Mouse (Mus musculus): Measurements from ENCODE around the gene Zbtb20.
"Not testable (repeated sequence)": the region's sequence is repeated elsewhere in the genome, so short reads cannot be mapped to it uniquely, and the experiment has no call there.

Zbtb20 gene

GRCm38 (mm10) chr16:42910716-42911115 is 35.0 kb downstream of the Zbtb20 start:
- DNase-seq (ENCODE audit: low spot score), result no peak

DNA sequence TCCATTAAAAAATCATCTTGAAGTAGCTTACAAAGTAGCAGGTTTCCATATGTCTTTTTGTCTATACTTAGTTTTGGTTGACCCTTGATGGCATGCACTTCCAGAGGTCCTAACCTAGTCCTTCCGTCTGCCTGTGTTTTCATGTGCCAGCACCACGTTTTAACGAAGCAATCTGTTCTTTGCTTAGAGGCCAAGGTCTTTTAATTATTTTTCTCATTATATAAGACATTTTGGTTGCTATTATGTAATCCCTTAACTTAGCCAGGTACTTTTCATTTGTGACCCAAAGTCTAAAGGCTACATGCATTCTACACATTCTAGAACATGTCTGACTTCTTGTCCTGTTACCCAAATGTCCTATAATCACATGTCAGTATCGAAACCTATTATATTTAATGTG is 35.6 kb downstream of the Zbtb20 start:
- DNase-seq (ENCODE audit: low spot score), result no peak

- no peak for DNase-seq (ENCODE audit: low spot score)
Measured at GRCm38 (mm10) chr16:42911815-42912214, 36.1 kb downstream of the Zbtb20 start.

- no peak for DNase-seq (ENCODE audit: low spot score)
Measured at GRCm38 (mm10) chr16:42913291-42913690, 37.6 kb downstream of the Zbtb20 start.

GRCm38 (mm10) chr16:42914457-42915085 is 38.9 kb downstream of the Zbtb20 start:
- DNase-seq (ENCODE audit: low spot score), result peak; percentile 70

DNA sequence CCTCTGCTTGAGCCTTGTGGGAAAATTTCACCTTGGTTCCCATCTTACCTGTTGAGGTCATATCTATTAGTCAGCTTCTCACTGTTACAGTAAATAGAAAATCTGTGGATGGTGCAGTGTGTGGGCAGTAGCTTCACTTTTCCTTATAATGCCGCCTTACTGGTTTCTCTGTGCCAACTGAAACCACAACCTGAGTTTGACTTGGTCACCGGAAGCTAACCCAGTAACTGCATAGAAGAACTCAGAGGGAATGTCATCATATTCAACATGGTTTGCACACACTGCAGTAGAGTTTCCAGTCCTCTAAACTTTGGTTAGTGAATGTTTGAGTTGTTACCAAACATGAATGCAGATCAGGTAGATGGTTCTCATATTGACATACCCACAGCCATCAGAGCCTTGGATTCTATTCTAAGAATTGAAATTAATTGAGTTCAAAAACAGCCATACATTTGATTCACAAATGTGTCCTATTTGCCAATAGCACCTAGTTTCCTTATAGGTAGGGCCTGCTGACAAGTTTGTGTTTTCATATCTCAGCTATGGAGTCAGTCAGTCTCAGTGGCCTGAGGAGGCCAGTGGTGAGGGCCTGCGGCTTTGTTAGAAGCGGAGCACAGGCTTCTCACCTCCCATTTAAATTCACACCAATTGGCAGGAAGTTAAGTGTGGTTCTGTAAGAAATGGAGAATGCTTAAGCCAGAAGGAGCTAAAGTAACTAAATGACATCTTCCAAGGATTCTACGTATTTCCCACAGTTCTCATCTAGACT is 44.5 kb downstream of the Zbtb20 start:
- no peak for DNase-seq (ENCODE audit: low spot score)

DNA sequence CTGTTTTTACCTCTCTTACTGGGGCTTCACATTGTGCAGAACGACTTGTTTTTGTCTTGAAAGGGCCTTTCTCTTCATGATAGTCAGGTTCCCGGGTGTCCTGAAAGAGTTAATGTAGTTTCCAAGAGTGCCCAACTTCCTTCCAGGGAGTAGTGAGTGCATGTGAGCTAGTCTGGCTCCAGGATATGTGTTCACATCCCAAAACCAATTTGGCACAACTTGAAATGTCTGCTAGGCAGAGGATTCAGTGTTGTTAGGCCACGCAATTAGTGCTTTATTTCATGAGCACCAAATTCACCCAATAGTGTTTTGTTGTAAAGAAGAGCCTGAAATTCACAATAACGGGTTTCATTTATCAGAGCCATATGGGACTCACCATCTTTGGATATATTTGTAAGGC is 45.8 kb downstream of the Zbtb20 start:
- DNase-seq (ENCODE audit: low spot score), result no peak

- no peak for DNase-seq (ENCODE audit: low spot score)
Measured at GRCm38 (mm10) chr16:42938211-42938610, 62.5 kb downstream of the Zbtb20 start.

DNA sequence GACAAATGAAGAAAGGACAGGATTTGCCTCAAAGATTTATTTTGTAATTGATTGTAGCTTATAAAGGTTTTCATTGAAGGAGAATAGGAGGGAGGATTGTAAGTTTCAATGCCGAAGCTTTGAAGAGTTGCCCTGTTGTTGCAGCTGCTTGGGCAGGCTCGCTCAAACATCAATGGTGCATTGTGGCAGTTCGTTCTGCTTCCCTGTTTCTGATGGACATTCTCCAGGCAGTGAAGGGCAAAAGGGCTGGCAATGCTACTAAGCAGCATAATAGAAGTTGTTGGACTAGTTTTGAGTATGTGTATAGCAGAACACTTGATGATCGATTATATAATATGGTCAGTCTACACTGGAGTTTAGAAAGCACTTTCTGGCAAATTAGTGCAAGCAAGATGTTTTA is 71.3 kb downstream of the Zbtb20 start:
- no peak for DNase-seq (ENCODE audit: low spot score)

GRCm38 (mm10) chr16:42955401-42955800 is 79.7 kb downstream of the Zbtb20 start:
- DNase-seq (ENCODE audit: low spot score), result not testable (repeated sequence)

DNA sequence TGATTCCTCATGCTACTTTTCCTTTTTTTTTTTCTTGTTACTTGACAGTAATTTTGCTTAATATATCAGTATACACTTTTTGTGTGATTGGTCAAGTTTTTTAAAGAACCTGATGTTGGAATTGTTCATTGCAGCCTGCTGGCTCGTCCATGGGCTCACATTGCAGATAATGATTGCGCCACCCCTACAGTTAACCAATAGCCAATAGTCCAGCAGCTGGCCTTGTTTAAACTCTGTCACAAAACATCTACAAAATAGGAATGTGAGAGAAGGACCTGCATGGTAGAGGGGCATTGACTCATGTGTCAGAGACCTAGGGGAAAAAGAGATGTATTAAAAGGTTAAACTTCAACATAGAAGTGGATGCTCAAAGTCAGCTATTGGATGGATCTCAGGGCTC is 97.2 kb downstream of the Zbtb20 start:
- no peak for DNase-seq (ENCODE audit: low spot score)

- no peak for DNase-seq (ENCODE audit: low spot score)
Measured at GRCm38 (mm10) chr16:42998896-42999295, 123.2 kb downstream of the Zbtb20 start.

GRCm38 (mm10) chr16:43026351-43026750 is 150.7 kb downstream of the Zbtb20 start:
- no peak for DNase-seq (ENCODE audit: low spot score)

- DNase-seq (ENCODE audit: low spot score), result no peak
Measured at GRCm38 (mm10) chr16:43029243-43029642, 153.6 kb downstream of the Zbtb20 start.

- DNase-seq (ENCODE audit: low spot score), result no peak
Measured at GRCm38 (mm10) chr16:43035709-43036108, 160.0 kb downstream of the Zbtb20 start.

DNA sequence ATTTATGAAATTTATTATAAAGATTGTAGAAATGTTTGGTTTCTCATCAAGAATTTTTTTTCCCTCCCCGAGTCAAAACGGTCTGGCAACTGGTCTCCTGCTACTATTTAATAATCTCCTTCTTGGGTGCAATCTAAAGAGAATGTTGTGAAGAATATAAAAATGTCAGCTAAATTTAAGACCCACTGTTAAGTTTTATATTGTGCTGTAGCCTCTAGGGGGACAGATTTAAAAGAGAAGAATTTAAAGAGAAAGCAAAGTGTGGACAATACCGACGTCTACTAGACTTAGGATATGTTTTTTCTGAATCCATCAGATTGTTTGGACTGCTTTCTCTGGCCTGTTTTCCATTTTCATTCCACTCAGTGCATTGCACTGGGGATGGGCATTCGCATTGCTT is 160.8 kb downstream of the Zbtb20 start:
- DNase-seq (ENCODE audit: low spot score), result no peak

GRCm38 (mm10) chr16:43037320-43037719 is 161.6 kb downstream of the Zbtb20 start:
- DNase-seq (ENCODE audit: low spot score), result no peak

GRCm38 (mm10) chr16:43045611-43046010 is 169.9 kb downstream of the Zbtb20 start:
- DNase-seq (ENCODE audit: low spot score), result no peak

GRCm38 (mm10) chr16:43046686-43047085 is 171.0 kb downstream of the Zbtb20 start:
- no peak for DNase-seq (ENCODE audit: low spot score)

DNA sequence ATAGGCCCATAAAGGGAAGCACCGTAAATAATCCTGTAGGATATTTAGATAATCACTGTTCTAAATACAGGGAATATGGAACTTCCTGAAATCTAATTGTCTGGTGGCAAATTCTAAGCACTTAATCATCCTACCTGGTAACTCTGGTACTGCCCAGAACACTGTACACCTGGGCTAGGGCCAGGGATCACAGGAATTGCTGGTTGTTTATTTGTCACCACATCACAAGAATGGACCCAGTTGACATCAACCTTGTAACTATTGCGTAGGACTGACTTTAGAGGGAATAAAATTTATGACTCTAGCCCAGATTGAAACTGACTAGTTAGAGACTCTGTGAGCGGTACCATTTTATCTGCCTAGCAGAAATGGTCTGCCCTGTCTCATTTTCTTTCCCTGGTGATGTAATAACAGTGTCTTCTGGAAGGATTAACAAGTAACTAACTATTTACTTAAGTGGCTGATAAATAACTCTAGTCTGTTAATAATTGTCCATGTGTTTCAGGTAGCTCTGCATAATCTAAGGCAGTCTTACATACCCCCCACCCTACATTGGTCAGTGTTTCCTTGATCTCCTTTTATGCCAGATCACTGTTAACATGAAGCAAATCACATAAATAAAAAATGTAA is 194.1 kb downstream of the Zbtb20 start:
- no peak for DNase-seq (ENCODE audit: low spot score)

- DNase-seq (ENCODE audit: low spot score), result no peak
Measured at GRCm38 (mm10) chr16:43071875-43072274, 196.2 kb downstream of the Zbtb20 start.

- DNase-seq (ENCODE audit: low spot score), result no peak
Measured at GRCm38 (mm10) chr16:43072818-43073594, 197.3 kb downstream of the Zbtb20 start.

Measured in testis, postnatal 10 days (tissue).